Mouse (Mus musculus): ENCODE measurements around the gene Cnr1.

Cnr1 gene

GRCm38 (mm10) chr4:33924234-33924888 lies at the start of gene Cnr1:
Gene Cnr1, plus strand, starts transcription at chr4:33924593.
- peak; percentile 51 to 72 for DNase-seq (ENCODE audit: low spot score in 2 of 2)

GRCm38 (mm10) chr4:33879944-33880343 lies 44.4 kb upstream of the Cnr1 start:
- DNase-seq (ENCODE audit: low spot score in 2 of 2), result no peak

- DNase-seq (ENCODE audit: low spot score in 2 of 2), result peak in 1 of 2 experiments; percentile 60
Measured at GRCm38 (mm10) chr4:33886026-33886425, 38.4 kb upstream of the Cnr1 start.

- peak in 1 of 2 experiments; percentile 34 for DNase-seq (ENCODE audit: low spot score in 2 of 2)
Measured at GRCm38 (mm10) chr4:33889976-33890375, 34.4 kb upstream of the Cnr1 start.

GRCm38 (mm10) chr4:33892178-33892869 lies 32.1 kb upstream of the Cnr1 start:
- DNase-seq (ENCODE audit: low spot score in 2 of 2), result no peak

- DNase-seq (ENCODE audit: low spot score in 2 of 2), result peak in 1 of 2 experiments; percentile 27
Measured at GRCm38 (mm10) chr4:33893841-33894240, 30.6 kb upstream of the Cnr1 start.

- DNase-seq (ENCODE audit: low spot score in 2 of 2), result no peak
Measured at GRCm38 (mm10) chr4:33895046-33895445, 29.3 kb upstream of the Cnr1 start.

- DNase-seq (ENCODE audit: low spot score in 2 of 2), result no peak
Measured at GRCm38 (mm10) chr4:33895491-33895890, 28.9 kb upstream of the Cnr1 start.

GRCm38 (mm10) chr4:33901659-33902058 lies 22.7 kb upstream of the Cnr1 start:
- DNase-seq (ENCODE audit: low spot score in 2 of 2), result no peak

GRCm38 (mm10) chr4:33903812-33904340 lies 20.5 kb upstream of the Cnr1 start:
- no peak for DNase-seq (ENCODE audit: low spot score in 2 of 2)

DNA sequence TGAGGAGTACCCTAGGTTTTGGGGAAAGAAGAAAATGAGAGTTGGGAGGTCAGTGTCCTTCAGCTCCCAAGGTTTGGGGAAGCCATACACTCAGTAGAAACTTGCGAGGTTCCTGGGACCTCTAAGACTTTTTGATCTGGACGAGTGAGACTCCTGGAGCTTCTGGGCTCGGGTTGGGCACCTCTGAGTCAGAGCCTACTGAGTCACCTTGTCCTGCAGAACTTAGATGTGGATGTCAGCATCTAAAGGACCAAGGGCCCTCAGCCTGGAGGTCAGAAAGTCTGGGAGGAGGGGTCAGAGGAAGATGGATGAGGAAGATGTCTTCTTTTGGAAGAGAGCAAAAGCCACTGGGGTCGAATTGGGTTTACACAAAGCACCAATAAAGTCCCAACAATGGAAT lies 19.6 kb upstream of the Cnr1 start:
- no peak for DNase-seq (ENCODE audit: low spot score in 2 of 2)

- no peak for DNase-seq (ENCODE audit: low spot score in 2 of 2)
Measured at GRCm38 (mm10) chr4:33908786-33909185, 15.6 kb upstream of the Cnr1 start.

- no peak for DNase-seq (ENCODE audit: low spot score in 2 of 2)
Measured at GRCm38 (mm10) chr4:33915730-33916129, 8.7 kb upstream of the Cnr1 start.

- DNase-seq (ENCODE audit: low spot score in 2 of 2), result no peak
Measured at GRCm38 (mm10) chr4:33920807-33921206, 3.6 kb upstream of the Cnr1 start.

GRCm38 (mm10) chr4:33923151-33923760 lies 1.1 kb upstream of the Cnr1 start:
- DNase-seq (ENCODE audit: low spot score in 2 of 2), result no peak

- peak in 1 of 2 experiments; percentile 49 for DNase-seq (ENCODE audit: low spot score in 2 of 2)
Measured at GRCm38 (mm10) chr4:33923761-33924233, 596 bp upstream of the Cnr1 start.

DNA sequence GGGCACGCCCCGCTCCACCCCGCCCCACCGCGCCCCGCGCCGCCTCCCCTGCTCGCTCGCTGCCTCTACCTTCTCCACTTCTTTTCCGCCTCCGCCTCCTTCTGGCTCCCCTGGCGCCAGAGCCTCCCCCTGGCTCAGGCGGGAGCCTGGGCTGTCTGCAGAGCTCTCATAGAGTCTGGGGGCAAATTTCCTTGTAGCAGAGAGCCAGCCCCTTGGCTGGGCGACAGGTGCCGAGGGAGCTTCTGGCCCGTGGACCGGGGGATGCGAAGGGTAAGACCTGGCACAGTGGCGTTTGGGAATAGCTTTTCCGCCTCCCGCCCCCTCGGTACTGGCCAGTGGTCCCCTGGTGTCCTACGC lies 474 bp downstream of the Cnr1 start:
- DNase-seq (ENCODE audit: low spot score in 2 of 2), result peak; percentile 34 to 63

DNA sequence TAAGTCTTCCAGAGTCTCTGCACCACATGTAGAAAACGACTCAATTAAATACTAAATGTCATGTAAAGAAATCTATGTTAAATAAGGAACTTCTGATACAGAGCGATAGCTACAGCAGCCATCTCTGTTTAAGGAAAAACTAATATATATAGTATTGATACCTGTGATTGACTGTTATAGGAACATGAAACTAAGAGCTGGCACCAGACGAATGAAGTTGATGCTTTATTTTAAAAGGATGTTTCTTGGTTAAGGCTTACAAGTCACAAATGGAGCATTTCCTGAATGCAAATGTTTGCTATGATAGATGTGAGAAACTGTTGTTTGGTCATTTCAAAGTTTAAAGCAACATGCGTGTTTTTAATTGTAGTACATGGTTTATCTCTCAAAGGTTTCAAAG lies 1.1 kb downstream of the Cnr1 start:
- no peak for DNase-seq (ENCODE audit: low spot score in 2 of 2)

- no peak for DNase-seq (ENCODE audit: low spot score in 2 of 2)
Measured at GRCm38 (mm10) chr4:33926010-33926409, 1.6 kb downstream of the Cnr1 start.

- DNase-seq (ENCODE audit: low spot score in 2 of 2), result no peak
Measured at GRCm38 (mm10) chr4:33926730-33927263, 2.4 kb downstream of the Cnr1 start.

DNA sequence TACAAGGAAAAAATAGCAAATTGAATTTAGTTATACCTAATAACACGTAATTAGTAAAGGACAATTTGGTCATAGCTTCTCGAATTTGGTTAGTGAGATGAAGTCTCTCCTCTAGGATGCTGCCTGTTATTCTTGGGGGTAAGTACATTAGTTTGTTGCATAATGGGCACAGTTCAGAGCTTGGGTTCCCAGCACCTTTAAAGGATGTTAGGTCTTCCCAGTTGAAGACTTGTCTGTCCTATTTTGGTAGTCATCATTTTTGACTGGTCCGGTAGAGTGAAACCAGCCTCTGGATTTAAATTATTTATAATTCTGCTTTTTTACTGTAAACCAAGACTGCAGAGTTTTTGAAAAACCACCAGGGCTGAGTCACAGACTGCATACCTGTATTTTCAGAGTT lies 3.3 kb downstream of the Cnr1 start:
- DNase-seq (ENCODE audit: low spot score in 2 of 2), result no peak

DNA sequence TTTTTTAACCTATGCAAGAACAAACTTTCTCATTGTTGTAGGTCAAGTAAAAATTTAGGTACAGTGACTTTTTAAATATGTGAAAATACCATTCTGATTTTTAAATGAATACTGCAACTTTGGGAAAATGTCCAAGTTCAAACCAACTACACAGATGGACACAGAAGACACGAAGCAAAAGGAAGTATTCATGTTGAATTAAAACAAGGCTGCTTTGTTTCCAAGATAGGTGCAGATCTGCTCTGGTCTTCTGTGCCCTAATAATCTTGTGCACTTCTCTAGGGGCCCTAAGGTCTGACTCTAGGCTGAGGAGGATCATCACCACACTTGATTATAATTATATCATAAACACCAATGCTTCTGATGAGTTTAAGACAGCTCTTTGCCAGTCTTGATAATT lies 4.1 kb downstream of the Cnr1 start:
- no peak for DNase-seq (ENCODE audit: low spot score in 2 of 2)
